Mouse (Mus musculus) lung, embryonic 16.5 days (tissue): ENCODE measurements around the gene Cdc42bpa. TPM values are rescaled to one million over a fixed set of nuclear protein-coding genes. Genes with fewer than 3 reads are reported as not detected.

Experiments
- ATAC-seq: fragments of 200-750 bp; cut with Nextera tagmentation; 2 replicates; pipeline ENCODE4 v1.8.0; 2017; ENCODE audit warnings: low read depth, mild to moderate bottlenecking, moderate library complexity
- H3K27ac ChIP-seq: fragments of 300-500 bp; sonication (generic); 2 replicates; pipeline ENCODE4 v1.5.1; 2014; ENCODE audit warnings: mild to moderate bottlenecking, control low read depth, low read length
- H3K27me3 ChIP-seq: fragments of 300-500 bp; sonication (generic); 2 replicates; pipeline ENCODE4 v1.6.1; 2014; ENCODE audit warnings: low read depth, low read length, mixed read lengths; ENCODE audit not compliant: control insufficient read depth, insufficient read depth
- H3K36me3 ChIP-seq: fragments of 300-500 bp; sonication (generic); 2 replicates; pipeline ENCODE4 v1.6.1; 2014; ENCODE audit warnings: low read length; ENCODE audit not compliant: control insufficient read depth, insufficient read depth
- H3K4me1 ChIP-seq: fragments of 300-500 bp; sonication (generic); replicated peaks from 2 replicates; pipeline ENCODE4 v1.6.1; 2014; ENCODE audit warnings: low read length, mixed read lengths; ENCODE audit not compliant: control insufficient read depth, insufficient read depth
- H3K4me2 ChIP-seq: fragments of 300-500 bp; sonication (generic); 2 replicates; pipeline ENCODE4 v1.6.1; 2014; ENCODE audit warnings: low read depth, low read length, control low read depth
- H3K4me3 ChIP-seq: fragments of 300-500 bp; sonication (generic); 2 replicates; pipeline ENCODE4 v1.5.1; 2014; ENCODE audit warnings: mild to moderate bottlenecking, low read length, control low read depth
- H3K9ac ChIP-seq: fragments of 300-500 bp; sonication (generic); 2 replicates; pipeline ENCODE4 v1.6.1; 2014; ENCODE audit warnings: low read length, control low read depth
- H3K9me3 ChIP-seq: fragments of 300-500 bp; sonication (generic); 2 replicates; pipeline ENCODE4 v1.6.1; 2016; ENCODE audit warnings: low read length; ENCODE audit not compliant: control insufficient read depth
- WGBS: fragments of 180-500 bp; shearing (Covaris S2); extraction: QIAGEN DNeasy Blood & Tissue Kit; methylation state at CpG from one replicate; pipeline ENCODE4 v1.1.7; 2014; 5-methylcytosine and 5-hydroxymethylcytosine counted together
- polyA plus RNA-seq: library from polyadenylated mRNA; unstranded; fragments of >200 nt; fragmentation: Nextera tagmentation; extraction: Ambion mirVana; gene quantifications from 2 replicates; pipeline ENCODE4 v1.2.1, GENCODE M21; 2015

The Cdc42bpa gene
- polyA plus RNA-seq, 1 experiment from 2014 or later: 13.7 TPM

- Histone ChIP-seq H3K4me3 (no peak overlapping the region), H3K27me3 (no peaks in the 10 kb centered on the region), H3K4me1 (peaks cover 2% of the 10 kb centered on the region; the same call in 1 of the 2 replicates), H3K36me3 (no peaks in the 10 kb centered on the region), H3K4me2 (no peak overlapping the region), H3K9ac (no peak overlapping the region), H3K27ac (no peak overlapping the region), H3K9me3 (no peaks in the 10 kb centered on the region)
- ATAC-seq: no peak
- 54% methylated on average over 5 of the region's 5 CpGs for WGBS
Observed at GRCm38 (mm10) chr1:179975645-179976275, 15.5 kb downstream of the Cdc42bpa start.

GRCm38 (mm10) chr1:179977437-179977836 is 17.2 kb downstream of the Cdc42bpa start:
- H3K9ac ChIP-seq: no peak overlapping the region
- 62% methylated on average over 6 of the region's 6 CpGs for WGBS

GRCm38 (mm10) chr1:179978742-179979141 is 18.5 kb downstream of the Cdc42bpa start:
- no peaks in the 10 kb centered on the region for H3K27me3 ChIP-seq
- peaks cover 2% of the 10 kb centered on the region; the same call in 1 of the 2 replicates for H3K4me1 ChIP-seq
- no peak overlapping the region for H3K4me2 ChIP-seq
- H3K27ac ChIP-seq: no peak overlapping the region
- H3K36me3 ChIP-seq: no peaks in the 10 kb centered on the region
- 47% methylated on average over 1 of the region's 1 CpGs for WGBS
- H3K9ac ChIP-seq: no peak overlapping the region
- peaks cover 3% of the 10 kb centered on the region; the same call in 1 of the 2 replicates for H3K9me3 ChIP-seq
- ATAC-seq: no peak
- H3K4me3 ChIP-seq: no peak overlapping the region

More at GRCm38 (mm10) chr1:179977437-179977836, 17.2 kb downstream of the Cdc42bpa start:
- Histone ChIP-seq H3K27ac (no peak overlapping the region), H3K27me3 (no peaks in the 10 kb centered on the region), H3K4me1 (peaks cover 2% of the 10 kb centered on the region; the same call in 1 of the 2 replicates), H3K9me3 (peaks cover 3% of the 10 kb centered on the region; the same call in 1 of the 2 replicates), H3K4me3 (no peak overlapping the region), H3K36me3 (no peaks in the 10 kb centered on the region), H3K4me2 (no peak overlapping the region)
- ATAC-seq: no peak

GRCm38 (mm10) chr1:179981680-179982079 is 21.4 kb downstream of the Cdc42bpa start:
- H3K36me3 ChIP-seq: no peaks in the 10 kb centered on the region
- H3K4me3 ChIP-seq: no peak overlapping the region
- peaks cover 3% of the 10 kb centered on the region; the same call in 1 of the 2 replicates for H3K9me3 ChIP-seq
- peaks cover 2% of the 10 kb centered on the region; the same call in 1 of the 2 replicates for H3K4me1 ChIP-seq
- no peak for ATAC-seq
- no peak overlapping the region for H3K9ac ChIP-seq
- H3K27ac ChIP-seq: no peak overlapping the region
- H3K27me3 ChIP-seq: no peaks in the 10 kb centered on the region
- H3K4me2 ChIP-seq: no peak overlapping the region

GRCm38 (mm10) chr1:179982183-179982582 is 21.9 kb downstream of the Cdc42bpa start:
- Histone ChIP-seq H3K9ac (no peak overlapping the region), H3K27me3 (no peaks in the 10 kb centered on the region), H3K27ac (no peak overlapping the region), H3K4me3 (no peak overlapping the region), H3K9me3 (peaks cover 3% of the 10 kb centered on the region; the same call in 1 of the 2 replicates), H3K36me3 (no peaks in the 10 kb centered on the region), H3K4me2 (no peak overlapping the region), H3K4me1 (peaks cover 2% of the 10 kb centered on the region; the same call in 1 of the 2 replicates)
- WGBS: 66% methylated on average over 1 of the region's 1 CpGs
- no peak for ATAC-seq

- Histone ChIP-seq H3K9ac (no peak overlapping the region), H3K27me3 (no peaks in the 10 kb centered on the region), H3K9me3 (peaks cover 3% of the 10 kb centered on the region; the same call in 1 of the 2 replicates), H3K4me1 (peaks cover 2% of the 10 kb centered on the region; the same call in 1 of the 2 replicates), H3K4me2 (no peak overlapping the region), H3K4me3 (no peak overlapping the region), H3K36me3 (no peaks in the 10 kb centered on the region), H3K27ac (no peak overlapping the region)
- WGBS: 84% methylated on average over 1 of the region's 1 CpGs
- ATAC-seq: no peak
Observed at GRCm38 (mm10) chr1:179982933-179983332, 22.7 kb downstream of the Cdc42bpa start.

- WGBS: 59% methylated on average over 1 of the region's 1 CpGs
- Histone ChIP-seq H3K36me3 (no peaks in the 10 kb centered on the region), H3K27ac (no peak overlapping the region), H3K27me3 (no peaks in the 10 kb centered on the region), H3K4me2 (no peak overlapping the region), H3K4me1 (no peaks in the 10 kb centered on the region), H3K9me3 (peaks cover 3% of the 10 kb centered on the region; the same call in 1 of the 2 replicates), H3K9ac (no peak overlapping the region), H3K4me3 (no peak overlapping the region)
- ATAC-seq: no peak
Observed at GRCm38 (mm10) chr1:179984171-179984570, 23.9 kb downstream of the Cdc42bpa start.

GRCm38 (mm10) chr1:179991660-179992235 is 31.5 kb downstream of the Cdc42bpa start:
- no peak for ATAC-seq
- Histone ChIP-seq H3K4me2 (no peak overlapping the region), H3K36me3 (no peaks in the 10 kb centered on the region), H3K27me3 (no peaks in the 10 kb centered on the region), H3K9ac (no peak overlapping the region), H3K4me3 (no peak overlapping the region), H3K27ac (no peak overlapping the region), H3K9me3 (no peaks in the 10 kb centered on the region), H3K4me1 (no peaks in the 10 kb centered on the region)
- 37% methylated on average over 6 of the region's 6 CpGs for WGBS

GRCm38 (mm10) chr1:179992255-179992654 is 32.0 kb downstream of the Cdc42bpa start:
- no peak overlapping the region for H3K9ac ChIP-seq
- H3K36me3 ChIP-seq: no peaks in the 10 kb centered on the region
- no peak overlapping the region for H3K4me3 ChIP-seq
- no peaks in the 10 kb centered on the region for H3K4me1 ChIP-seq
- no peak for ATAC-seq
- no peaks in the 10 kb centered on the region for H3K27me3 ChIP-seq
- 46% methylated on average over 1 of the region's 1 CpGs for WGBS
- no peaks in the 10 kb centered on the region for H3K9me3 ChIP-seq
- H3K27ac ChIP-seq: no peak overlapping the region
- no peak overlapping the region for H3K4me2 ChIP-seq
